25 mouse cellular contexts compared by ENCODE assay signal in genomic region chr3:103443247-103443646, GRCm38 (mm10).
"Had no signal": no experiment of that assay in that cellular context is flagged by ENCODE, and none has a peak within 500 bp of the region (broad histone marks: within the 10 kb centered on the region; RNA-seq: fewer than 3 reads in every experiment).

No protein-coding gene starts in this region.

- H3K36me3 ChIP-seq: heart, embryonic 12.5 days; hindbrain, embryonic 10.5 days; hindbrain, embryonic 12.5 days; intestine, embryonic 15.5 days; liver, embryonic 13.5 days; liver, embryonic 15.5 days had no signal

- H3K27ac ChIP-seq: gastrocnemius, adult 2 months; heart, adult 2 months; hindbrain, embryonic 10.5 days; hindbrain, embryonic 12.5 days; hindbrain, embryonic 14.5 days; intestine, embryonic 15.5 days; liver, embryonic 13.5 days; liver, embryonic 15.5 days had no signal

- H3K9ac ChIP-seq: forebrain, postnatal 0 days; heart, embryonic 12.5 days; hindbrain, embryonic 12.5 days; hindbrain, embryonic 14.5 days; intestine, embryonic 15.5 days; liver, embryonic 13.5 days; liver, embryonic 15.5 days had no signal

- H3K4me1 ChIP-seq: hindbrain, embryonic 12.5 days; intestine, embryonic 15.5 days; liver, embryonic 13.5 days; liver, embryonic 15.5 days had no signal

- DNase-seq: forebrain, postnatal 0 days; gastrocnemius, adult 2 months; gastrocnemius, postnatal 10 days; gastrocnemius, postnatal 25 days; heart, adult 2 months; heart, postnatal 10 days; heart, postnatal 4 days; kidney, adult 18-20 months; kidney, adult 8-10 months; kidney, postnatal 10 days; kidney, postnatal 25 days; layer of hippocampus, adult 9-11 months; layer of hippocampus, postnatal 36 days; liver; liver, embryonic 13.5 days had no signal

- H3K4me2 ChIP-seq: heart, embryonic 12.5 days; hindbrain, embryonic 12.5 days; hindbrain, embryonic 14.5 days; intestine, embryonic 15.5 days; liver, embryonic 11.5 days; liver, embryonic 13.5 days; liver, embryonic 15.5 days had no signal

- ATAC-seq: forebrain, postnatal 0 days; hindbrain, embryonic 16.5 days; inflammation-experienced regulatory T-cells, adult 6 months; intestine, embryonic 15.5 days; intestine, postnatal 0 days had no signal

- H3K27me3 ChIP-seq: heart, embryonic 12.5 days; hindbrain, embryonic 12.5 days; intestine, embryonic 15.5 days; liver, embryonic 13.5 days; liver, embryonic 15.5 days had no signal

- H3K4me3 ChIP-seq: gastrocnemius, adult 2 months; heart, adult 2 months; heart, embryonic 12.5 days; hindbrain, embryonic 10.5 days; hindbrain, embryonic 12.5 days; intestine, embryonic 15.5 days; liver, embryonic 13.5 days; liver, embryonic 15.5 days had no signal

- H3K9me3 ChIP-seq: heart, embryonic 12.5 days; hindbrain, embryonic 10.5 days; hindbrain, embryonic 12.5 days; intestine, embryonic 15.5 days; liver, embryonic 13.5 days; liver, embryonic 15.5 days had no signal
